Mouse (Mus musculus) left cerebral cortex, postnatal 10 days (tissue): ENCODE measurements around the gene Jam3. TPM values are rescaled to one million over a fixed set of nuclear protein-coding genes. Genes with fewer than 3 reads are reported as not detected.

Experiments used
- DNase-seq, 2 experiments: peaks; one replicate each; pipeline ENCODE4 v3.0.0; 2021 to 2022; ENCODE audit warnings: low spot score in 2 of 2, mixed read lengths in 1 of 2; ENCODE audit errors: extremely low spot score in 1 of 2
- intact Hi-C: fragments of 180-260 bp; cut with DNase I; formaldehyde crosslinking; loops from one replicate; pipeline ENCODE4 v1.15.1; 2025
- total RNA-seq, 2 experiments: library from RNA; stranded (reverse); gene quantifications; 2 replicates each; pipeline ENCODE4 v1.2.3; 2021

Gene Jam3
- total RNA-seq, 2 experiments from 2014 or later: 20.1 to 24.9 TPM

DNA sequence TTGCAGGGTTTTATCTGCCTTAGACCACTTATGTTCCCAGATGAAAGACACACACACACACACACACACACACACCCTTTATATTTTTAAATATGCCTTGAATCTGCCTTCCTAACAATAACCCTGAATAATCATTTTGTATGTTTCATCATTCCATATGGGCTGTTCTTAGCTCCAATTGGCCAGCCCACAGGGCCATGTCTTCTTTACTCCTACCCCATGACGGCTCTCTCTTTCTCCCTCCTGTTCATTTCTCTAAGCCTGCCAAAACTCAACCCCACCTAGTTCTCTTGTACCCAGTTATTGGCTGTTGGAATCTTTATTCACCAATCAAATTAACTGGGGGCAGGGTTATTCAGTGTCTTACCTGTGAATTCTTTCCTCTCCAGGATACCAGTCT is 65.1 kb downstream of the Jam3 start:
- intact Hi-C loops: no loop called here
- no peak for DNase-seq

DNA sequence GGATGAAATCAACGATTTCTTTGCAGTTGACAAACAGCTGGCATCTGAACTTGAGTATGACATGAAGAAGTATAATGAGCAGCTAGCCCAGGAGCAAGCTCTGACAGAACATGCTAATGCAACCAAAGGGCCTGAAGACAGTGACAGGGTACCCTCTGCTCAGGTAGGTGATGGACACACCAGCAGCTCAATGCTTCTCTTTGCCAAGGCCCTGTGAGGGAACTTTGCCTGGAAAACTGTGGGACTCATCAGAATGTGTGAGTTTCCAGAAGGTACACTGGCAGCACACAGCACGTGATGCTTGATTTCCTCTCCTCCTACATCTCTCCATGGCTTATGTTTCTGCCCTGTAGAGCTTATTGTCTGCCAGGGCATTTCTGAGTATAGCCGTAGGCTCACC is 67.8 kb downstream of the Jam3 start:
- intact Hi-C loops: no loop called here
- no peak for DNase-seq

DNA sequence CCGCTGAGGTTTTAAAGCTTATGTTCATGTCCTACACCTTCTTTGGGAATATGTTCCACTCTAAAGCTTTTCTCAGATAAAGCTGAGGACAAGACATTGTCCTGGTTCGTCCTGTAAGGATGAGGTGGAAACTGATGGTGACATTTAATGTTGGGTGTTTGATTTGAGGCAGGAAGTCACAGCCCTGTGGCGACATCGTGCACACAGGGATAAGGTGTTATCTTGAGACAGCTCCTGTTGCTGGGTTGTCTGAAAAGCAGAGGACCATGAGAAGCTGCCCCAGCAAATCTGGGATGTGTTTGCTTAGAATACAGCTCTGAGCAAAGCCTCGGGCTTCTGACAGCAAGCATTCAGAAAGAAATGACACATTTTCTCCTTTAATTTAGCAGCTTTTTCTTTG is 69.0 kb downstream of the Jam3 start:
- no peak for DNase-seq
- intact Hi-C loops: no loop called here

DNA sequence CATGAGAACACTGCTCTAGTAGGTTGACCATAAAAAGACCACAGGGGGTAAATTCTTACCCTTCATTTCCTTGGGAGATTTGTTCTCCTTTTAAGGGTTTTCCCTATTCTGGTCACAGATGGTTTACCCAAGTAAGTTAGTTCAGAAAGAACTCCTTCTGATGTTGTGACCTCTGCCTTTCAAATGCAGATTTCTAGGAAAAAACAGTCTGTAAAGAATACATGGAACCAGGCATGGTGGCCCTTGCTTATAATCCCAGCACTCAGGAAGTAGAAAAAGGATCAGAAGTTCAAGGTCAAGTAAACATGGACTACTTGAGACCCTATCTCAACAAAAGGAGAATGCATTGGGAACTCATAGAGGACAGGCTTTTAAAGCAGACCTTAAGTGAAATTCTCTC is 79.4 kb downstream of the Jam3 start:
- DNase-seq: no peak

DNA sequence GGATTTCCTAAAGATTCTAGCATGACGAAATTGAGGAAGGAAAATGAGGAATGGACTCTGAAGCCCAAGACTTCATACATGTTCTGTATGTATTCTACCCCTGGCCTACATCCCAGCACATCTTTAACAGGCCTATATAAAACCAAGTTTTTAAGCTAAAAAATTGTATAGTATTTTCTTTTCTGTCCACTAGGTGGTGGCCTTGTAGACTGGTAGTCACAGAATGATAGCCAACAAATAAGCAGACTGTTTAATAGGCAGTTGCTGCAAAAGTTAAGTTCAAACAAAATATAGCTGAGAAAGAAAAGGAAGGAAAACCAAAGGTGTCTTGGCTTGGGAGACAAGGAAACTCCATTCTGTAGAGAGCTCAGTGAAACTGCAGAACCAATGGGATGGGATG is 80.5 kb downstream of the Jam3 start:
- intact Hi-C loops: loop anchor here (10.0 kb wide), 1 partner anchor 100 kb away; no protein-coding TSS in a partner anchor
- no peak for DNase-seq

More for the DNA sequence above, 79.4 kb downstream of the Jam3 start:
- intact Hi-C loops: loop anchor here (10.0 kb wide), 1 partner anchor 99 kb away; no protein-coding TSS in a partner anchor

DNA sequence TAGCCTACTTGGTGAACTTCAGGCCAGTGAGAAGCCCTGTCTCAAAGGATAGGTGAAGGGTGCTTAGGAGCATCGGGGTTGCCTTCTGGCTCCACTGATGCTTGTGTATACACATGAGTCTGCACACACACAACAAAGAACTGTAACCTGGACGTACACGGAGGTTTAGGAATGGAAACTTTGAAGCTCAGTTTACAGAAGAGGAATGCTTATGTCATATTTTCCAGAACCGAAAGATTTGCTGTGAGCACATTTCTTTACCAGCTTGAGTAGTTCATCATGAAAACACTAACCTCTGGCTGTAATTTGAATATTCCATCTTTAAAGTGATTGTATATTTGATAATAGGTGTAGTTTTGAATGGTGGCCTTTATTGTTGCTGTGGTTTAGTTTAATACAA is 84.3 kb downstream of the Jam3 start:
- DNase-seq: no peak
- intact Hi-C loops: loop anchor here (10.0 kb wide), 1 partner anchor 104 kb away; no protein-coding TSS in a partner anchor

DNA sequence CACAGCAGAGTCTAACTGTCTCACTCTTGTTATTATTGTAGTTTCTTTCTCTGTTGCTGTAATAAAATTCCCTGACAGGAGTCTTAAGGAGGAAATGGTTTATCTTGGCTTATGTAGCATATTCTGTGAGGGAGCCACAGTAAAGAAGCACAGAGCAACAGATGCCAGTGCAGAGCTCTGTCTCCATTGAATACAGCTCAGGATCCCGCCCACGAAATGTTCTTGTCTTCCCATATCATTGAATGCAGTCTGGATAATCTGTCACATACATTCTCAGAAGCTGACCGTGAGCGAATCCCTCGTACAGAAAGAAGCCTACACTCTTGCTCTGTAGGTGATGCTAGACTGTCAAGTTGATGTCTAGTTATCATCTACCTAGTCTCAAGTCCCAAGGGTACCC is 96.9 kb downstream of the Jam3 start:
- intact Hi-C loops: loop anchor here (10.0 kb wide), 1 partner anchor 266 kb away; no protein-coding TSS in a partner anchor
- DNase-seq: peak in 1 of 2 experiments; percentile 21

DNA sequence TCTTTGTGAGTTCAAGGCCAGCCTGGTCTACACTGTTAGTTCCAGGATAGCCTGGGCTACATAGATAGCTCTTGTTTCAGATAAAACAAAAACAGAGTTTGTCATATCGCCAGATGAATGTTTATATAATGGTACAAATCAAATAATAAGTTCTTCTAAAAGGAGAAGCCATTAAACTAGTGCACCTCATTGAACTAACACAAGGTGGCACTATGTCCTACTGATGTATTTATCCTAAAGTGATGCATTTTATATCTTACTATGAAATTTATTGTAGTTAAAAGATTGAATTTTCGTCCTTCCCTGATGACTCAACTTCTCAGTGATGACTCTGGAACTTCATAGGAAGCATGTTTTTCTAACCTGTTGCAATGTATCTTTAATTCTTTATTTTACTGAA is 105.7 kb downstream of the Jam3 start:
- no peak for DNase-seq
- intact Hi-C loops: no loop called here

Other genes starting within 250 kb of the Jam3 start
- gene Gm1110, start 232.3 kb downstream of the Jam3 start, total RNA-seq: not detected
- gene Acad8, start 155.9 kb downstream of the Jam3 start, total RNA-seq: 10 to 100 TPM; 27.1 to 29.1 TPM
- gene Thyn1, start 155.7 kb downstream of the Jam3 start, total RNA-seq: 10 to 100 TPM; 76.9 to 79.6 TPM
- gene Vps26b, start 125.4 kb downstream of the Jam3 start, total RNA-seq: 100 to 1,000 TPM; 117 to 119 TPM
- 10 to 100 TPM; 18.3 to 19.9 TPM for gene Ncapd3, start 125.2 kb downstream of the Jam3 start, total RNA-seq
- gene Igsf9b, start 143.8 kb upstream of the Jam3 start, total RNA-seq: 10 to 100 TPM; 71.0 to 72.1 TPM
- under 1 TPM in 1 of 2 experiments, not detected in 1; 0.61 TPM for gene Spata19, start 241.4 kb upstream of the Jam3 start, total RNA-seq